Mouse (Mus musculus) liver, postnatal 0 days (tissue): ENCODE data around the gene Mmp10. TPM values are rescaled to one million over a fixed set of nuclear protein-coding genes. Genes with fewer than 3 reads are reported as not detected.

Experiments used
- ATAC-seq: fragments of 200-750 bp; cut with Nextera tagmentation; 2 replicates; pipeline ENCODE4 v1.8.0; 2017; ENCODE audit warnings: mild to moderate bottlenecking, moderate library complexity
- DNase-seq: peaks from one replicate; pipeline ENCODE4 v3.0.0-alpha.2; 2016
- H3K27ac ChIP-seq: fragments of 300-500 bp; sonication (generic); 2 replicates; pipeline ENCODE4 v1.5.1; 2014; ENCODE audit warnings: antibody characterized with exemption, moderate library complexity, mild to moderate bottlenecking, low read depth
- H3K27me3 ChIP-seq: fragments of 300-500 bp; sonication (generic); 2 replicates; pipeline ENCODE4 v1.6.1; 2014; ENCODE audit warnings: low read length, control low read depth, mixed read lengths; ENCODE audit not compliant: insufficient read depth
- H3K36me3 ChIP-seq: fragments of 300-500 bp; sonication (generic); replicated peaks from 2 replicates; pipeline ENCODE4 v1.6.1; 2014; ENCODE audit warnings: mild to moderate bottlenecking, control low read depth, low read length, moderate library complexity, mixed read lengths; ENCODE audit not compliant: insufficient read depth
- H3K4me1 ChIP-seq: fragments of 300-500 bp; sonication (generic); 2 replicates; pipeline ENCODE4 v1.6.1; 2014; ENCODE audit warnings: antibody characterized with exemption, mild to moderate bottlenecking, control low read depth; ENCODE audit not compliant: insufficient read depth
- H3K4me2 ChIP-seq: fragments of 300-500 bp; sonication (generic); 2 replicates; pipeline ENCODE4 v1.6.1; 2014; ENCODE audit warnings: low read depth, mild to moderate bottlenecking, low read length, moderate library complexity, mixed read lengths
- H3K4me3 ChIP-seq: fragments of 300-500 bp; sonication (generic); 2 replicates; pipeline ENCODE4 v1.5.1; 2014; ENCODE audit warnings: low read depth, low read length
- H3K9ac ChIP-seq: fragments of 300-500 bp; sonication (generic); replicated peaks from 2 replicates; pipeline ENCODE4 v1.6.1; 2014; ENCODE audit warnings: mild to moderate bottlenecking, moderate library complexity
- H3K9me3 ChIP-seq: fragments of 300-500 bp; sonication (generic); 2 replicates; pipeline ENCODE4 v1.6.1; 2016; ENCODE audit warnings: mild to moderate bottlenecking, control low read depth, low read length, mixed read lengths
- CTCF ChIP-seq: sonication (generic); IDR thresholded peaks from 2 replicates; pipeline ENCODE4 v1.5.1; 2016; ENCODE audit warnings: antibody characterized with exemption, low read depth
- EP300 ChIP-seq: IDR thresholded peaks from 2 replicates; pipeline ENCODE4 v1.6.1; 2016; ENCODE audit warnings: antibody characterized with exemption, low read depth, mild to moderate bottlenecking
- WGBS: fragments of 180-500 bp; shearing (Covaris S2); extraction: QIAGEN DNeasy Blood & Tissue Kit; methylation state at CpG from one replicate; pipeline ENCODE4 v1.1.7; 2014; ENCODE audit not compliant: insufficient replicate concordance; 5-methylcytosine and 5-hydroxymethylcytosine counted together
- polyA plus RNA-seq: library from polyadenylated mRNA; unstranded; fragments of >200 nt; fragmentation: Nextera tagmentation; extraction: Ambion mirVana; gene quantifications from 2 replicates; pipeline ENCODE4 v1.2.1, GENCODE M21; 2015

The Mmp10 gene
- polyA plus RNA-seq, 1 experiment from 2014 or later: not detected

- WGBS: 85% methylated on average over 10 of the region's 10 CpGs
These were observed 7.6 kb downstream of the Mmp10 start for GRCm38 (mm10) chr9:7509619-7510233.

DNA sequence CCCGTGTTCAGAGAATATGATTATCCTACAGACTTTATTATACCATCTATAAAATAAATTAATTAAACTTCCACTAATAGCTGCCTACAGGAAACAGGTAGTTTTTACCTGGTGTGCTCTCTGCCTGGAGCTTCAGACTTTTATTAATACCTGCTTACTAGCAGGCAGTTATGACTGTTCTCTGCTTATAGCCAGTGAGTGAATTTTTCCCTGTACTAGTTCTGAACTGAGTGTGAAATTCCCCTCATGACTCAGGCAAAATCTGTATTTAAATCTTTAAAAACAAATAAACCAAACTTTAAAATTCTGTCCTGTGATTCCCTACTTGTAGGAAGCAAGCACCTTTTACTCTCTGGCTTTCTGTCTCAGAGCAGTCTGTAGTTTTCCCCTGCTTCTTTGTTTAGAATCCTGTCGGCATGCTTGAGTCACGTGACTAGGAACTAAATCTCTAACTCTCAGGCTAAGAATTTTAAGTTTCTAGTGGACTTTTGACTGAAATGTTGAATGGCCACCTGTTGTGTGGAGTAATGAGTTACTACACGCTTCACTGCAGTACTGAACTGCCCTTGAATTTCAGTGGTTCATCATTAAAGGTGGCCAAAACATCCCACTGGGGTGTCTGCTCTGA lies 15.9 kb downstream of the Mmp10 start:
- no peak for DNase-seq
- H3K27ac ChIP-seq: no peak overlapping the region
- H3K36me3 ChIP-seq: no peaks in the 10 kb centered on the region
- no peak for TF ChIP-seq CTCF
- TF ChIP-seq EP300: no peak
- H3K4me3 ChIP-seq: no peak overlapping the region
- no peak overlapping the region for H3K9ac ChIP-seq
- H3K4me1 ChIP-seq: no peaks in the 10 kb centered on the region
- WGBS: 65% methylated on average over 4 of the region's 4 CpGs
- ATAC-seq: no peak
- no peaks in the 10 kb centered on the region for H3K27me3 ChIP-seq
- no peak overlapping the region for H3K4me2 ChIP-seq
- no peaks in the 10 kb centered on the region for H3K9me3 ChIP-seq

More at GRCm38 (mm10) chr9:7509619-7510233, 7.6 kb downstream of the Mmp10 start:
- Histone ChIP-seq H3K4me1 (no peaks in the 10 kb centered on the region), H3K4me3 (no peak overlapping the region), H3K9ac (no peak overlapping the region), H3K36me3 (no peaks in the 10 kb centered on the region), H3K27ac (no peak overlapping the region), H3K4me2 (no peak overlapping the region), H3K27me3 (no peaks in the 10 kb centered on the region), H3K9me3 (no peaks in the 10 kb centered on the region)
- ATAC-seq (no peak), DNase-seq (no peak)
- TF ChIP-seq EP300 (no peak), CTCF (no peak)

DNA sequence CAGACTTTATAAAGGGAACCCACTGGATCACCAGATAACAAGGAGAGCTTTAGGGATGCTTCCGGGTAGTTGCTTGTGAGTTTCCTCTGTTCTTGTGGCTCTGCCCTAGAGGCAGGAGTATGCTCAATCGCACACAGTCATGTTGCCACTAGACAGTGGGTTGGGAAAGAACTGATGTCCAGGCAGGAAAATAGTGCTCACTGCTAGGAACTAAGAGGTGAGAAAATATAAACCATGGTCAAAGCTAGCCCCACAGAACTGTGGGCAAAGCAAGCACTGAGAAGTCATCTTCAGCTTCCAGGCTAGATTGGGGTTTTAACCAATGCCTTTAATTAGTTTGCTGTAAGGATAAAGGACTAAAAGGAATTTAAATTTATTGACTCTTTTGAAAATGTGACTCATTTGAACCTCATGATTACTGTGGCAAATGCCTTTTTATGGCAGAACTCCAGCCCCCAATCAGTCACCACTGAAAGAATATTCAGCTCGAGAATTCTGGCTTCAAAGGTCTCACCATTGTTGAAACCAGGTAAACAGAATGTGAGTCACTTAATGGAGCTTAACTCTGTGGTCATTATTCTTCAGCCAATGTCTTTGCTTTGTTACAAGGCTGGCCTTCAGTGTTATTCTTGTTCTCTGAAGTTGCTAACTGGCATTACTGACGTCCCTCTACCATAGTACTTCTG lies 24.2 kb downstream of the Mmp10 start:
- ATAC-seq (no peak), DNase-seq (no peak)
- Histone ChIP-seq H3K4me3 (no peak overlapping the region), H3K4me2 (no peak overlapping the region), H3K4me1 (no peaks in the 10 kb centered on the region), H3K27me3 (no peaks in the 10 kb centered on the region), H3K36me3 (no peaks in the 10 kb centered on the region), H3K9ac (no peak overlapping the region), H3K9me3 (no peaks in the 10 kb centered on the region), H3K27ac (no peak overlapping the region)
- TF ChIP-seq EP300 (no peak), CTCF (no peak)
- 66% methylated on average over 4 of the region's 4 CpGs for WGBS

GRCm38 (mm10) chr9:7542763-7543162 lies 40.6 kb downstream of the Mmp10 start:
- Histone ChIP-seq H3K4me1 (no peaks in the 10 kb centered on the region), H3K36me3 (no peaks in the 10 kb centered on the region), H3K27me3 (no peaks in the 10 kb centered on the region), H3K9ac (no peak overlapping the region), H3K4me2 (no peak overlapping the region), H3K4me3 (no peak overlapping the region), H3K9me3 (no peaks in the 10 kb centered on the region), H3K27ac (no peak overlapping the region)
- no peak for ATAC-seq
- DNase-seq: no peak
- TF ChIP-seq EP300 (no peak), CTCF (no peak)

DNA sequence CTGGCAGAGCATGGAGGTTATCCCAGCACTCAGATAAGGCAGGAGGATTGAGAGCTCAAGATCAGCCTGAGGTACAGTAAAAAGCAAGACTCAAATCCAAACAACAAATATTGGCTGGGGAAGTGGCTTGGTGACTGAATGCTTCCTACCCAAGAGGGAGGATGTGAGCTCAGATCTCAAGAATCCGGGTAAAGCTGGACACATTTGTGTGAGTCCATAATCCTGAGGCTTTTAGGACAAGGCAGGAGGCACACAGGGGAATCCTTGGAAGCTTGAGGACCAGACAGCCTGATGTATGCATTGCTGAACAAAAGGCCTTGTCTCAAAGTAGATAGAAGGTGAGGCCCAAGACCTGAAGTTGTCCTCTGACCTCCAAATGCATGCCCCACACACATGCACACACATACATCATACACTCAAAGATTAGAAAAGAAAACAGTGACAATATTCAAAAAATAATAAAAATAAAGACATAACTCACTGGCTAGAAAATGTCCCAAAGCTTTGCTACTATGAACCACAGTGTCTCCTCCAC lies 42.8 kb downstream of the Mmp10 start:
- ATAC-seq (no peak), DNase-seq (no peak)
- 39% methylated on average over 1 of the region's 1 CpGs for WGBS
- H3K27me3 ChIP-seq: no peaks in the 10 kb centered on the region
- no peak overlapping the region for H3K9ac ChIP-seq
- TF ChIP-seq CTCF (no peak), EP300 (no peak)
- no peaks in the 10 kb centered on the region for H3K9me3 ChIP-seq
- H3K4me1 ChIP-seq: no peaks in the 10 kb centered on the region
- H3K27ac ChIP-seq: no peak overlapping the region
- H3K4me3 ChIP-seq: no peak overlapping the region
- no peaks in the 10 kb centered on the region for H3K36me3 ChIP-seq
- H3K4me2 ChIP-seq: no peak overlapping the region

GRCm38 (mm10) chr9:7545471-7545870 lies 43.3 kb downstream of the Mmp10 start:
- Histone ChIP-seq H3K4me2 (no peak overlapping the region), H3K4me3 (no peak overlapping the region), H3K36me3 (no peaks in the 10 kb centered on the region), H3K9ac (no peak overlapping the region), H3K9me3 (no peaks in the 10 kb centered on the region), H3K27ac (no peak overlapping the region), H3K27me3 (no peaks in the 10 kb centered on the region), H3K4me1 (no peaks in the 10 kb centered on the region)
- ATAC-seq (no peak), DNase-seq (no peak)
- TF ChIP-seq CTCF (no peak), EP300 (no peak)
- WGBS: 25% methylated on average over 1 of the region's 1 CpGs
